Mouse (Mus musculus) small intestine, adult 2 months (tissue): ENCODE results near the gene Slc25a42.

ENCODE experiments used
- CTCF ChIP-seq: fragments of 200-500 bp; IDR thresholded peaks from 2 replicates; pipeline ENCODE4 v1.5.1; 2012; ENCODE audit warnings: low read depth, mild to moderate bottlenecking, control low read depth, inconsistent platforms, low read length, moderate library complexity, mixed read lengths; ENCODE audit not compliant: insufficient replicate concordance, insufficient read length; ENCODE audit errors: extremely low read depth
- POLR2A ChIP-seq: fragments of 200-500 bp; IDR thresholded peaks from 2 replicates; pipeline ENCODE4 v1.6.1; 2012; ENCODE audit warnings: low read depth, mild to moderate bottlenecking, control low read depth, inconsistent platforms, low read length, moderate library complexity

DNA sequence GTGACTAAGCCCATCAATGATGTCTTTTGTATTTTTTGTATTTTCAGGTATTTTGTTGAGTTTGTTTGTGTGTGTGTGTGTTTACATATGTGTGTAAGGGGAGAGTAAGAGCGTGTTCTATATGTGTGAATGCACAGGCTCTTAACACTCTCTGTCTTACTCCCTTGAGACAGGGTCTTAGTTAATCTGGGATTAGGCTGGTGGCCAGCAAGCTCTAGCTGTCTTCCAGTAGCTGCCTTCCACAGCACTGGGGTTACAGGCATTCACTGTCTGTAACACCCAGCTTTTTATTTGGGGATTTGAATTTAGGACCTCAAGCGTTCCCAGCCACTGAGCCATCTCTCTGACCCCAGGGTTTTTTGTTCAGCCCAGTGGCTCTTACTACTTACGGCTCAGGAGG is 35.7 kb upstream of the Slc25a42 start:
- no peak for TF ChIP-seq CTCF
- TF ChIP-seq POLR2A: no peak
